In genomic region chr7:28806869-28807268, GRCm38 (mm10) we compare ENCODE assay signal across 7 mouse cellular contexts. TPM values are rescaled to one million over a fixed set of nuclear protein-coding genes. Genes with fewer than 3 reads are reported as not detected.
DNase-seq lines count a peak whose midpoint lies in the region; TF ChIP-seq lines count a peak whose summit lies in the region.

No protein-coding gene starts in this region.

- TF ChIP-seq CTCF in gastrocnemius, adult 2 months (IDR thresholded peaks at IDR 0.05) = peak; percentile 7; the same call in 1 of the 2 replicates

- H3K4me3 ChIP-seq in gastrocnemius, adult 2 months = no peak overlapping the region

- DNase-seq in gastrocnemius, adult 2 months = no peak
- no peak for DNase-seq in gastrocnemius, adult 18-20 months (ENCODE audit: low spot score)
- peak; percentile 56 for DNase-seq in lung, postnatal 10 days
- DNase-seq in lung, postnatal 14 days = no peak
- peak; percentile 35 for DNase-seq in ES-CJ7 (ENCODE audit: low read depth, low spot score)
- DNase-seq in retina, postnatal 1 day = peak; percentile 62
- no peak for DNase-seq in spleen, postnatal 4 days (ENCODE audit: low spot score in 2 of 2)

- intact Hi-C loops in gastrocnemius, adult 2 months (cut with DNase I) = loop anchor here (5.0 kb wide), 1 partner anchor 165 kb away; no protein-coding TSS in a partner anchor

- H3K27ac ChIP-seq in gastrocnemius, adult 2 months = peak overlapping the region; percentile 76

RNA-seq across cellular contexts. Expression of gene Hnrnpl, which starts 1.5 kb away (rescaled TPM):
- total RNA-seq in gastrocnemius, adult 2 months (2021) = 100 to 1,000 TPM; 131 to 143 TPM
- total RNA-seq in gastrocnemius, adult 18-20 months (2021) = 100 to 1,000 TPM; 110 to 131 TPM

RNA-seq across cellular contexts. Expression of gene Rinl, which starts 18.1 kb away (rescaled TPM):
- total RNA-seq in gastrocnemius, adult 2 months (2021) = under 1 TPM; 0.71 to 0.89 TPM
- under 1 TPM; 0.45 to 0.46 TPM for total RNA-seq in gastrocnemius, adult 18-20 months (2021)

RNA-seq across cellular contexts. Expression of gene Ech1, which starts 18.1 kb away (rescaled TPM):
- total RNA-seq in gastrocnemius, adult 2 months (2021) = 100 to 1,000 TPM; 173 to 338 TPM
- total RNA-seq in gastrocnemius, adult 18-20 months (2021) = 100 to 1,000 TPM; 227 to 344 TPM

RNA-seq across cellular contexts. Expression of gene Lgals4, which starts 26.8 kb away (rescaled TPM):
- 1 to 10 TPM; 2.6 to 7.3 TPM for total RNA-seq in gastrocnemius, adult 2 months (2021)
- total RNA-seq in gastrocnemius, adult 18-20 months (2021) = 1 to 10 TPM; 1.7 to 3.9 TPM

RNA-seq across cellular contexts. Expression of gene Nfkbib, which starts 39.6 kb away (rescaled TPM):
- total RNA-seq in gastrocnemius, adult 2 months (2021) = 10 to 100 TPM; 27.1 to 31.3 TPM
- 10 to 100 TPM; 33.2 to 34.9 TPM for total RNA-seq in gastrocnemius, adult 18-20 months (2021)

Comparison
In these comparisons a context has a peak if more than half of its experiments do, and no peak if none do; other contexts are left out.
1. DNase-seq: peak in lung, postnatal 10 days (single experiment), ES-CJ7 (single experiment) and retina, postnatal 1 day (single experiment); none in gastrocnemius, adult 2 months (single experiment), gastrocnemius, adult 18-20 months (single experiment), lung, postnatal 14 days (single experiment) and spleen, postnatal 4 days (0 of 2).